Mouse (Mus musculus) lung, postnatal 0 days (tissue): ENCODE measurements around the gene Tcf7. TPM values are rescaled to one million over a fixed set of nuclear protein-coding genes. Genes with fewer than 3 reads are reported as not detected.

ENCODE experiments used
- ATAC-seq: fragments of 200-750 bp; cut with Nextera tagmentation; 2 replicates; pipeline ENCODE4 v1.8.0; 2017; ENCODE audit warnings: moderate library complexity
- DNase-seq: peaks from one replicate; pipeline ENCODE4 v3.0.0-alpha.2; 2016; ENCODE audit warnings: low spot score
- H3K27ac ChIP-seq: fragments of 300-500 bp; sonication (generic); 2 replicates; pipeline ENCODE4 v1.5.1; 2014; ENCODE audit warnings: antibody characterized with exemption, mild to moderate bottlenecking, low read length, mixed read lengths
- H3K27me3 ChIP-seq: fragments of 300-500 bp; sonication (generic); replicated peaks from 2 replicates; pipeline ENCODE4 v1.6.1; 2014; ENCODE audit warnings: low read length, mixed read lengths; ENCODE audit not compliant: insufficient read depth
- H3K36me3 ChIP-seq: fragments of 300-500 bp; sonication (generic); 2 replicates; pipeline ENCODE4 v1.6.1; 2014; ENCODE audit warnings: low read length, mixed read lengths; ENCODE audit not compliant: insufficient read depth
- H3K4me1 ChIP-seq: fragments of 300-500 bp; sonication (generic); 2 replicates; pipeline ENCODE4 v1.6.1; 2014; ENCODE audit warnings: antibody characterized with exemption, low read depth, low read length, mixed read lengths; ENCODE audit not compliant: insufficient read depth
- H3K4me2 ChIP-seq: fragments of 300-500 bp; sonication (generic); replicated peaks from 2 replicates; pipeline ENCODE4 v1.6.1; 2014; ENCODE audit warnings: low read depth, mild to moderate bottlenecking, low read length, moderate library complexity, mixed read lengths
- H3K4me3 ChIP-seq: fragments of 300-500 bp; sonication (generic); 2 replicates; pipeline ENCODE4 v1.5.1; 2014; ENCODE audit warnings: low read depth, low read length
- H3K9ac ChIP-seq: fragments of 300-500 bp; sonication (generic); replicated peaks from 2 replicates; pipeline ENCODE4 v1.6.1; 2014; ENCODE audit warnings: low read depth, mild to moderate bottlenecking
- H3K9me3 ChIP-seq: fragments of 300-500 bp; sonication (generic); 2 replicates; pipeline ENCODE4 v1.6.1; 2016; ENCODE audit warnings: low read length, mixed read lengths
- CTCF ChIP-seq: IDR thresholded peaks from 2 replicates; pipeline ENCODE4 v1.5.1; 2016; ENCODE audit warnings: antibody characterized with exemption, mild to moderate bottlenecking
- EP300 ChIP-seq: IDR thresholded peaks from 2 replicates; pipeline ENCODE4 v1.6.1; 2016; ENCODE audit warnings: antibody characterized with exemption, mild to moderate bottlenecking, control low read depth
- WGBS: fragments of 180-500 bp; shearing (Covaris S2); extraction: QIAGEN DNeasy Blood & Tissue Kit; methylation state at CpG from one replicate; pipeline ENCODE4 v1.1.7; 2014; 5-methylcytosine and 5-hydroxymethylcytosine counted together
- polyA plus RNA-seq: library from polyadenylated mRNA; unstranded; fragments of >200 nt; fragmentation: Nextera tagmentation; extraction: Ambion mirVana; gene quantifications from 2 replicates; pipeline ENCODE4 v1.2.1, GENCODE M21; 2015

Tcf7 gene
- polyA plus RNA-seq, 1 experiment from 2014 or later, result 14.7 TPM

DNA sequence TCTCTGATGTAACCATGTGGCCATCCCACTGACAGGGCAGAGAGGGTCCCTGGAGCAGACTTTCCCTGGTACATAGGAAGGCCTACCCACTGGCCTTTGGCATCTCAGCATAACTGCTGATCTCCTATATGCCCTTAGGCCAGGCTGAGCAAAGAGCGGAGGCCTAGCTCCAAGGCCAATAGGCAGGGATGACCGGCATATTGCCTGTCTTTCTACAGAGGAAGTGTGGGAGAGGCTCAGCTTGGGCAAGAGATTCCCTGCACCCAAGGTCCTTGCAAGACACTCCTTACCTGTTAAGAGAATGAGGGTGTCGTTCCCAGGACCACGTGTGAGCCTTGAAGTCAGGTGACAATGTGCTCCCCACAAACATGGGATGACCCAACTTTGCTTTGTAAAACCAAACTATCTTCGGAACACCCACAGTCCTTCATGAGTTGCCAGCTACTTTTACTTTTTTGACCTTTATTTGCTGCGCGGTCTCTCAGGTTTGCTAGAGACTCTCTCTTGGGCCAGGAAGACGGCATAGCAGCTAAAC, 3.1 kb downstream of the Tcf7 start:
- DNase-seq (no peak), ATAC-seq (no peak)
- Histone ChIP-seq H3K4me3 (no peak overlapping the region), H3K27ac (no peak overlapping the region), H3K36me3 (no peaks in the 10 kb centered on the region), H3K27me3 (no peaks in the 10 kb centered on the region), H3K9me3 (no peaks in the 10 kb centered on the region), H3K4me2 (no peak overlapping the region), H3K9ac (no peak overlapping the region), H3K4me1 (no peaks in the 10 kb centered on the region; the same call in 1 of the 2 replicates)
- TF ChIP-seq EP300 (no peak), CTCF (no peak)
- WGBS, result 92% methylated on average over 8 of the region's 8 CpGs

DNA sequence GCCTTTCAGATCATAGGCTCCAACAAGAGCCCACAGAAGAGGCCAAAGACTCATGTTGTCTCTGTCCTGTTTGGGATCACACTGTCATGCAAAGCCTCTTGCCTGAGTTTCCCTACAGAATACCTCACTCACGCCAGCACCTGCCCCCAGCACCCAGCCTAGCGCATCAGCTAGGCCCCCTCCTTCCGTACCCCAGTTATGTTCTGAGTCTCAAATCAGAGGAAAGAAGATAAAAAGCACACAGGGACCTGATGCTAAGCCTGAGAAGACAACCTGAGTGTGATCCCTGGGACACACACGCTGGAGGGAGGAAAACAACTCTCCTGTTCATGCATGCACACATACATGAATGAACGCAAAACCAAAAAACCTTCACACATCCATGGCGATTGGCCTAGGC, 3.8 kb downstream of the Tcf7 start:
- Histone ChIP-seq H3K9ac (no peak overlapping the region), H3K27ac (no peak overlapping the region), H3K4me2 (no peak overlapping the region), H3K9me3 (no peaks in the 10 kb centered on the region), H3K4me1 (no peaks in the 10 kb centered on the region), H3K27me3 (no peaks in the 10 kb centered on the region), H3K4me3 (no peak overlapping the region), H3K36me3 (no peaks in the 10 kb centered on the region)
- no peak for TF ChIP-seq CTCF
- TF ChIP-seq EP300, result no peak
- ATAC-seq, result no peak
- DNase-seq, result no peak
- 93% methylated on average over 6 of the region's 6 CpGs for WGBS

DNA sequence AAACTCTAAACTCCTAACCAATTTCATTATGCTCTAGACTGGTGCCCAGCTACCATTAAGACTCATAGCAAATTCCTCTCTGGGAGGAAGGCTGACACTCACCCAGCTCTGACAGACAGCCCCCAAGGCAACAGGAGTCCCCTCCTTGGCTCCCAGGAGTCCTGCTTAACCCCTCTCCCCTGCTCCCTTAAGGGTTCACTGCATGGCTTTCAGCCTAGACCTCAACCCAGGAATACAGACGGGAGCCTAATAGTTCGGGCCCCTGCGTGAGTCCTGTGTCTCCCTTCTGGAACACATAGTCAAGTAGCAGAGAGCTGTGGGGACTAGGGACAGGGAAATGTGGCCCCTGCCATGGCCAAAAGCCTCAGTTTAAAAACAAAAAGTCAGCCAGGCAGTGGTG, 4.7 kb downstream of the Tcf7 start:
- DNase-seq, result no peak
- Histone ChIP-seq H3K9me3 (no peaks in the 10 kb centered on the region), H3K9ac (no peak overlapping the region), H3K4me3 (no peak overlapping the region), H3K4me2 (no peak overlapping the region), H3K27me3 (no peaks in the 10 kb centered on the region), H3K4me1 (peaks cover 6% of the 10 kb centered on the region; the same call in 1 of the 2 replicates), H3K27ac (no peak overlapping the region), H3K36me3 (no peaks in the 10 kb centered on the region)
- ATAC-seq, result no peak
- TF ChIP-seq CTCF (no peak), EP300 (no peak)
- 91% methylated on average over 3 of the region's 3 CpGs for WGBS

- Histone ChIP-seq H3K4me3 (no peak overlapping the region), H3K9ac (no peak overlapping the region), H3K36me3 (no peaks in the 10 kb centered on the region), H3K4me1 (peaks cover 12% of the 10 kb centered on the region; the same call in 1 of the 2 replicates), H3K9me3 (no peaks in the 10 kb centered on the region), H3K27ac (no peak overlapping the region), H3K4me2 (no peak overlapping the region), H3K27me3 (no peaks in the 10 kb centered on the region)
- DNase-seq (no peak), ATAC-seq (no peak)
- 85% methylated on average over 6 of the region's 6 CpGs for WGBS
- no peak for TF ChIP-seq CTCF
- no peak for TF ChIP-seq EP300
Measured at GRCm38 (mm10) chr11:52277433-52278150, 5.2 kb downstream of the Tcf7 start.

GRCm38 (mm10) chr11:52276961-52277391, 5.8 kb downstream of the Tcf7 start:
- no peak overlapping the region for H3K4me3 ChIP-seq
- ATAC-seq (no peak), DNase-seq (no peak)
- no peaks in the 10 kb centered on the region for H3K27me3 ChIP-seq
- no peaks in the 10 kb centered on the region for H3K9me3 ChIP-seq
- no peaks in the 10 kb centered on the region for H3K36me3 ChIP-seq
- H3K4me2 ChIP-seq, result no peak overlapping the region
- 89% methylated on average over 8 of the region's 8 CpGs for WGBS
- H3K27ac ChIP-seq, result no peak overlapping the region
- peaks cover 17% of the 10 kb centered on the region; the same call in 1 of the 2 replicates for H3K4me1 ChIP-seq
- H3K9ac ChIP-seq, result no peak overlapping the region
- TF ChIP-seq EP300, result no peak
- TF ChIP-seq CTCF, result no peak

GRCm38 (mm10) chr11:52275774-52276555, 6.8 kb downstream of the Tcf7 start:
- no peak overlapping the region for H3K9ac ChIP-seq
- DNase-seq (no peak), ATAC-seq (no peak)
- no peaks in the 10 kb centered on the region for H3K36me3 ChIP-seq
- H3K4me3 ChIP-seq, result no peak overlapping the region
- no peak overlapping the region for H3K4me2 ChIP-seq
- H3K27ac ChIP-seq, result no peak overlapping the region
- peaks cover 17% of the 10 kb centered on the region; the same call in 1 of the 2 replicates for H3K4me1 ChIP-seq
- TF ChIP-seq CTCF, result no peak
- TF ChIP-seq EP300, result no peak
- no peaks in the 10 kb centered on the region for H3K9me3 ChIP-seq
- WGBS, result 84% methylated on average over 9 of the region's 9 CpGs
- no peaks in the 10 kb centered on the region for H3K27me3 ChIP-seq
